In the genomic region with DNA sequence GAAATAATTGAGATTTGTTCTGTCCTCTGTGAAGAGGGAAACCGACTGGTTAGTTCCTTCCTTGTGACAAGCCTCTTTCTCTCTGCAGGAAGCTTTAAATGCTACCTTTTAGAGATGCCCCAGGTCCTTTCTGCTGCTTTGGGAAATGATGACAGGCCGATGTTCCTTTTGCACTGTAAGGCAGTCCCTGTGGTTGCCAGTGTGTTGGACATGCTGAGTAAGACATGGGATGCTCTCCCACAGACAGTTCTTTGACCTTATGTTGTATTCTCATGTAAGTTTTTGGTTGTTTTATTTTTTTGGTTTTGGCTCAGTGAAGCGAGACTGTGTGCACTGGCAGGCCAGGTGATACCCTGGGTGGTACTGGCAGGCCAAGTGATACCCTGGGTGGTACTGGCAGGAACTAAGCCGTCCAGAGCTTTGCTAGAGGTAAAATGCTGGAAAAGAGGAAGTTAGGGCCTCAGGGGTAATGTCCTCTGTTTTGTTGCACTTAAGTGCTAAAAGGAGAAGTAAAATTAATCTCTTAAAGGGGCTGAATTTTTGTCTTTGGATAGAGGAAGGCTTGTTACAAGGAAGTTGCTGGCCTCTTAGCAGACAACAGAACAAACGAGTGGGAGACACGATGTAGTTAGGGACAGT, we compare ENCODE assay signal across 14 mouse cellular contexts. TPM values are rescaled to one million over a fixed set of nuclear protein-coding genes. Genes with fewer than 3 reads are reported as not detected.
A peak's percentile ranks its signal among the peaks of the same experiment; 100 is the strongest.
DNase-seq lines count a peak whose midpoint lies in the region; ATAC-seq and TF ChIP-seq lines count a peak whose summit lies in the region.
"Had no signal": no experiment of that assay in that cellular context is flagged by ENCODE, and none has a peak within 500 bp of the region (broad histone marks: within the 10 kb centered on the region; RNA-seq: fewer than 3 reads in every experiment).

No protein-coding gene starts in this region.

- no peak for TF ChIP-seq POLR2A in liver, adult 2 months (IDR thresholded peaks at IDR 0.05; ENCODE audit: extremely low read depth, insufficient read depth, low read length)

- H3K27ac ChIP-seq in liver, adult 2 months (replicated peaks; ENCODE audit: insufficient read depth, low read depth, low read length) = peak overlapping the region; percentile 51
- H3K27ac ChIP-seq: heart, embryonic 13.5 days; limb, embryonic 12.5 days had no signal

- no peaks in the 10 kb centered on the region for H3K79me2 ChIP-seq in liver, adult 2 months (ENCODE audit: control insufficient read depth, insufficient read depth, low read length)

- DNase-seq in liver, adult 2 months (ENCODE audit: extremely low read depth, low read depth, low spot score) = peak; percentile 39
- no peak for DNase-seq in liver
- DNase-seq in G1E (ENCODE audit: low spot score) = peak; percentile 65
- peak; percentile 3 to 63 for DNase-seq in natural killer cell, adult 2 months (ENCODE audit: low spot score in 2 of 2)
- DNase-seq in cerebellum, postnatal 4 days (ENCODE audit: low spot score in 2 of 2) = no peak
- DNase-seq in kidney, postnatal 10 days = no peak
- DNase-seq: cerebellum, adult 2 months; kidney, postnatal 14 days; right cerebral cortex, postnatal 4 days had no signal

- H3K4me1 ChIP-seq in liver, adult 2 months (ENCODE audit: control insufficient read depth, insufficient read depth, low read length) = no peaks in the 10 kb centered on the region
- peaks cover 50% of the 10 kb centered on the region for H3K4me1 ChIP-seq in G1E (ENCODE audit: insufficient read depth, low read depth, low read length)
- H3K4me1 ChIP-seq: heart, embryonic 13.5 days; limb, embryonic 12.5 days had no signal

- TF ChIP-seq CTCF in liver, adult 2 months (IDR thresholded peaks at IDR 0.05; ENCODE audit: low read depth, low read length) = no peak
- no peak for TF ChIP-seq CTCF in G1E (IDR thresholded peaks at IDR 0.05; ENCODE audit: low read depth, low read length)

- no peaks in the 10 kb centered on the region for H3K27me3 ChIP-seq in liver, adult 2 months (ENCODE audit: control insufficient read depth, insufficient read depth, low read length)
- no peaks in the 10 kb centered on the region for H3K27me3 ChIP-seq in G1E (ENCODE audit: insufficient read depth, low read length)
- H3K27me3 ChIP-seq: heart, embryonic 13.5 days; limb, embryonic 12.5 days; megakaryocyte, embryonic 14.5 days had no signal

- H3K9me3 ChIP-seq in G1E (replicated peaks) = no peaks in the 10 kb centered on the region
- H3K9me3 ChIP-seq: heart, embryonic 13.5 days; limb, embryonic 12.5 days; megakaryocyte, embryonic 14.5 days had no signal

- no peak overlapping the region for H3K4me3 ChIP-seq in liver, adult 2 months (ENCODE audit: insufficient read depth, low read depth, low read length)
- no peak overlapping the region for H3K4me3 ChIP-seq in G1E (ENCODE audit: low read depth, low read length)
- H3K4me3 ChIP-seq: heart, embryonic 13.5 days; limb, embryonic 12.5 days; megakaryocyte, embryonic 14.5 days had no signal

- peak; percentile 24; the same call in 1 of the 2 replicates for ATAC-seq in G1E (ENCODE audit: extremely low read depth, insufficient number of reproducible peaks, low FRiP score, poor library complexity, severe bottlenecking)
- peak; percentile 92 for ATAC-seq in granulocyte monocyte progenitor cell, adult 5-6 weeks (replicated peaks; ENCODE audit: poor library complexity, severe bottlenecking)
- no peak for ATAC-seq in erythroid progenitor cell, adult 5-6 weeks (replicated peaks; ENCODE audit: low FRiP score, poor library complexity, severe bottlenecking)

- H3K9ac ChIP-seq in liver, adult 2 months (ENCODE audit: low read depth, low read length) = no peak overlapping the region
- H3K9ac ChIP-seq: heart, embryonic 13.5 days; limb, embryonic 12.5 days had no signal

- H3K36me3 ChIP-seq in liver, adult 2 months (ENCODE audit: control insufficient read depth, insufficient read depth, low read length) = peaks cover 51% of the 10 kb centered on the region
- peaks cover 90% of the 10 kb centered on the region for H3K36me3 ChIP-seq in G1E (replicated peaks)

- WGBS in liver, adult 2 months = 84% methylated on average over 6 of the region's 6 CpGs

RNA-seq across cellular contexts. Expression of a gene that starts 26.3 kb away (rescaled TPM):
- total RNA-seq in liver, adult 2 months (2014; rRNA removed) = 0.18 and 0.20 TPM in 2 replicates
- polyA plus RNA-seq in liver, adult 2 months (2012; rRNA removed) = 0.09 and 0.12 TPM in 2 replicates
- total RNA-seq in G1E (2014; fragmentation: Nextera tagmentation) (not detected in 2 replicates), G1E (2017) (0.17 and 0.22 TPM in 2 replicates)
- not detected in 2 replicates for polyA plus RNA-seq in G1E (2012)
- total RNA-seq in granulocyte monocyte progenitor cell, adult 5-6 weeks (2014; fragmentation: Nextera tagmentation) = 0.38 TPM in 1 of 2 replicates, not detected in the other
- total RNA-seq in granulocyte monocyte progenitor cell, adult 5-6 weeks (2017) = 0.15 and 0.17 TPM in 2 replicates
- not detected in 2 replicates for total RNA-seq in erythroid progenitor cell, adult 5-6 weeks (2015; ENCODE audit: low replicate concordance)
- not detected in 2 replicates for total RNA-seq in erythroid progenitor cell, adult 5-6 weeks (2017; ENCODE audit: low replicate concordance)

RNA-seq across cellular contexts. Expression of a gene that starts 42.8 kb away (rescaled TPM):
- 42.8 and 46.2 TPM in 2 replicates for total RNA-seq in liver, adult 2 months (2014; rRNA removed)
- polyA plus RNA-seq in liver, adult 2 months (2012; rRNA removed) = 18.8 and 20.4 TPM in 2 replicates
- total RNA-seq in G1E (2014; fragmentation: Nextera tagmentation) = 137 and 145 TPM in 2 replicates
- total RNA-seq in G1E (2017) = 125 and 133 TPM in 2 replicates
- 11.6 and 13.6 TPM in 2 replicates for polyA plus RNA-seq in G1E (2012)
- 78.6 and 82.8 TPM in 2 replicates for total RNA-seq in granulocyte monocyte progenitor cell, adult 5-6 weeks (2014; fragmentation: Nextera tagmentation)
- 86.4 and 93.8 TPM in 2 replicates for total RNA-seq in granulocyte monocyte progenitor cell, adult 5-6 weeks (2017)
- total RNA-seq in erythroid progenitor cell, adult 5-6 weeks (2015; ENCODE audit: low replicate concordance) = 70.3 and 82.6 TPM in 2 replicates
- 110 and 113 TPM in 2 replicates for total RNA-seq in erythroid progenitor cell, adult 5-6 weeks (2017; ENCODE audit: low replicate concordance)

RNA-seq across cellular contexts. Expression of a gene that starts 53.5 kb away (rescaled TPM):
- total RNA-seq in liver, adult 2 months (2014; rRNA removed) = 165 TPM in 2 replicates
- polyA plus RNA-seq in liver, adult 2 months (2012; rRNA removed) = 67.7 and 68.6 TPM in 2 replicates
- 22.0 and 22.3 TPM in 2 replicates for total RNA-seq in G1E (2014; fragmentation: Nextera tagmentation)
- 48.1 and 49.0 TPM in 2 replicates for total RNA-seq in G1E (2017)
- 3.0 and 3.3 TPM in 2 replicates for polyA plus RNA-seq in G1E (2012)
- total RNA-seq in granulocyte monocyte progenitor cell, adult 5-6 weeks (2014; fragmentation: Nextera tagmentation) = 26.9 and 30.3 TPM in 2 replicates
- total RNA-seq in granulocyte monocyte progenitor cell, adult 5-6 weeks (2017) = 43.8 and 60.3 TPM in 2 replicates
- 11.5 and 15.9 TPM in 2 replicates for total RNA-seq in erythroid progenitor cell, adult 5-6 weeks (2015; ENCODE audit: low replicate concordance)
- total RNA-seq in erythroid progenitor cell, adult 5-6 weeks (2017; ENCODE audit: low replicate concordance) = 18.2 and 20.8 TPM in 2 replicates

Comparison
In these comparisons a context has a peak if more than half of its experiments do, and no peak if none do; other contexts are left out.
1. DNase-seq: peak in liver, adult 2 months (single experiment), G1E (single experiment) and natural killer cell, adult 2 months (2 of 2); none in liver (single experiment), cerebellum, postnatal 4 days (0 of 2) and kidney, postnatal 10 days (single experiment).